Mouse (Mus musculus): ENCODE measurements at regions not wholly inside any gene's neighbourhood (a gene's known extent, or its start where the extent isn't known, plus 50 kb on each side); places are given as distances from the start of the nearest gene placed in this dataset.

DNA sequence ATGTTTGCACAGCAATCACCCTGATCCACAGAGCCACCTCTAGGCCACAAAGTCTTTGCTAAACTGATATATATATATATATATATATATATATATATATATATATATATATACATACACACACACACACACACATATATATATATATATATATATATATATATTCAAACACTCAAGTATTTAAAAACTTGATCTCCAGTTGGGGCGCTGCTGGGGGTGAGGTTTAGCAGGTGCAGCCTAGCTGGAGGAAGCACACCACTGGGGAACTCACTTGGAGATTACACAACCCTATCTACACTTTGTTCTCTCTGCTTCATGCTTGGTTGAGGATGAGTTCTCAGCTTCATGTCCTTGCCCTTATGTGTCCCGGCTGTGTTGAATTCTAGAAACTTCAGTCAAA is 153.6 kb upstream of the Sdk2 start:
- Histone ChIP-seq H3K27ac (ENCODE audit: insufficient read depth, low read depth, low read length) (no peak overlapping the region), H3K4me1 (ENCODE audit: control insufficient read depth, insufficient read depth, low read length) (no peaks in the 10 kb centered on the region), H3K4me3 (ENCODE audit: insufficient read depth, low read depth, low read length) (no peak overlapping the region), H3K27me3 (replicated peaks; ENCODE audit: control insufficient read depth, insufficient read depth, low read length) (no peaks in the 10 kb centered on the region), H3K36me3 (ENCODE audit: control insufficient read depth, insufficient read depth, low read length) (no peaks in the 10 kb centered on the region)
- 79% methylated on average over 2 of the region's 2 CpGs for WGBS
- peak; percentile 4 for DNase-seq
- no peak for TF ChIP-seq CTCF (conservative IDR thresholded peaks at IDR 0.05; ENCODE audit: insufficient read depth, insufficient read length, low read depth, low read length)
- no peak for TF ChIP-seq POLR2A (IDR thresholded peaks at IDR 0.05; ENCODE audit: low read depth, low read length)

GRCm38 (mm10) chr11:114218732-114219506 is 152.1 kb upstream of the Sdk2 start:
- Histone ChIP-seq H3K4me3 (ENCODE audit: insufficient read depth, low read depth, low read length) (no peak overlapping the region), H3K27ac (ENCODE audit: insufficient read depth, low read depth, low read length) (no peak overlapping the region), H3K27me3 (replicated peaks; ENCODE audit: control insufficient read depth, insufficient read depth, low read length) (no peaks in the 10 kb centered on the region), H3K36me3 (ENCODE audit: control insufficient read depth, insufficient read depth, low read length) (no peaks in the 10 kb centered on the region), H3K4me1 (ENCODE audit: control insufficient read depth, insufficient read depth, low read length) (no peaks in the 10 kb centered on the region)
- TF ChIP-seq CTCF (conservative IDR thresholded peaks at IDR 0.05; ENCODE audit: insufficient read depth, insufficient read length, low read depth, low read length) (no peak), POLR2A (IDR thresholded peaks at IDR 0.05; ENCODE audit: low read depth, low read length) (no peak)
- no peak for DNase-seq
- WGBS: 32% methylated on average over 9 of the region's 9 CpGs

- TF ChIP-seq POLR2A (IDR thresholded peaks at IDR 0.05; ENCODE audit: low read depth, low read length) (no peak), CTCF (conservative IDR thresholded peaks at IDR 0.05; ENCODE audit: insufficient read depth, insufficient read length, low read depth, low read length) (no peak)
- Histone ChIP-seq H3K27ac (ENCODE audit: insufficient read depth, low read depth, low read length) (no peak overlapping the region), H3K4me3 (ENCODE audit: insufficient read depth, low read depth, low read length) (no peak overlapping the region), H3K4me1 (ENCODE audit: control insufficient read depth, insufficient read depth, low read length) (no peaks in the 10 kb centered on the region), H3K27me3 (replicated peaks; ENCODE audit: control insufficient read depth, insufficient read depth, low read length) (no peaks in the 10 kb centered on the region), H3K36me3 (ENCODE audit: control insufficient read depth, insufficient read depth, low read length) (no peaks in the 10 kb centered on the region)
- WGBS: 8% methylated on average over 15 of the region's 15 CpGs
- no peak for DNase-seq
Observed at GRCm38 (mm10) chr11:114217245-114217757, 150.5 kb upstream of the Sdk2 start.

GRCm38 (mm10) chr11:114216493-114216892 is 149.6 kb upstream of the Sdk2 start:
- no peak for DNase-seq
- H3K4me1 ChIP-seq (ENCODE audit: control insufficient read depth, insufficient read depth, low read length): no peaks in the 10 kb centered on the region
- no peaks in the 10 kb centered on the region for H3K36me3 ChIP-seq (ENCODE audit: control insufficient read depth, insufficient read depth, low read length)
- no peaks in the 10 kb centered on the region for H3K27me3 ChIP-seq (replicated peaks; ENCODE audit: control insufficient read depth, insufficient read depth, low read length)
- H3K27ac ChIP-seq (ENCODE audit: insufficient read depth, low read depth, low read length): no peak overlapping the region
- no peak overlapping the region for H3K4me3 ChIP-seq (ENCODE audit: insufficient read depth, low read depth, low read length)
- WGBS: 14% methylated on average over 7 of the region's 7 CpGs
- TF ChIP-seq POLR2A (IDR thresholded peaks at IDR 0.05; ENCODE audit: low read depth, low read length) (no peak), CTCF (conservative IDR thresholded peaks at IDR 0.05; ENCODE audit: insufficient read depth, insufficient read length, low read depth, low read length) (no peak)

- H3K4me3 ChIP-seq (ENCODE audit: insufficient read depth, low read depth, low read length): no peak overlapping the region
- 73% methylated on average over 8 of the region's 8 CpGs for WGBS
- H3K27me3 ChIP-seq (replicated peaks; ENCODE audit: control insufficient read depth, insufficient read depth, low read length): no peaks in the 10 kb centered on the region
Observed at GRCm38 (mm10) chr11:114215256-114215655, 148.4 kb upstream of the Sdk2 start.

GRCm38 (mm10) chr11:114212136-114212535 is 145.3 kb upstream of the Sdk2 start:
- 75% methylated on average over 2 of the region's 2 CpGs for WGBS
- H3K4me1 ChIP-seq (ENCODE audit: control insufficient read depth, insufficient read depth, low read length): no peaks in the 10 kb centered on the region
- no peak for DNase-seq
- no peak overlapping the region for H3K4me3 ChIP-seq (ENCODE audit: insufficient read depth, low read depth, low read length)
- H3K27ac ChIP-seq (ENCODE audit: insufficient read depth, low read depth, low read length): no peak overlapping the region
- no peaks in the 10 kb centered on the region for H3K36me3 ChIP-seq (ENCODE audit: control insufficient read depth, insufficient read depth, low read length)
- no peak for TF ChIP-seq CTCF (conservative IDR thresholded peaks at IDR 0.05; ENCODE audit: insufficient read depth, insufficient read length, low read depth, low read length)
- no peaks in the 10 kb centered on the region for H3K27me3 ChIP-seq (replicated peaks; ENCODE audit: control insufficient read depth, insufficient read depth, low read length)

More at GRCm38 (mm10) chr11:114215256-114215655, 148.4 kb upstream of the Sdk2 start:
- DNase-seq: no peak
- Histone ChIP-seq H3K36me3 (ENCODE audit: control insufficient read depth, insufficient read depth, low read length) (no peaks in the 10 kb centered on the region), H3K27ac (ENCODE audit: insufficient read depth, low read depth, low read length) (no peak overlapping the region), H3K4me1 (ENCODE audit: control insufficient read depth, insufficient read depth, low read length) (no peaks in the 10 kb centered on the region)
- no peak for TF ChIP-seq POLR2A (IDR thresholded peaks at IDR 0.05; ENCODE audit: low read depth, low read length)

DNA sequence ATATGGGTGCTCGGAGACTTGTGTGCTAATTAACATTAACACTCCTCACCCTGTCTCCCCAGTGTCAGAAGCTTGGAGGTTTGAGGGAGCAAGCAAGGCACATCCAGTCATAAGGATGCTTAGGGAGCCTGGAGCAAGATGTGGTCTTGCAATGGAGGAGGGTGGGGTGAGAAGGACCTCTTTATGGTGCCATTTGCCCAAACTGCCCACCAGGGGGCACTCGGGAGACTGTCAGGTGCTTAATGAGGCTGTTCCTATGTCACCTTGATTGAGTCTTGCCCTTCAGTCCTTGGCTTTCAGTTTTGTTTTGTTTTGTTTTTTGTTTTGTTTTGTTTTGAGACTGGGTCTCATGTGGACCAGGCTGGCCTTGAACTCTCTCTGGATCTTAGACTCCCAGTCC is 138.3 kb upstream of the Sdk2 start:
- Histone ChIP-seq H3K4me3 (ENCODE audit: insufficient read depth, low read depth, low read length) (no peak overlapping the region), H3K27me3 (replicated peaks; ENCODE audit: control insufficient read depth, insufficient read depth, low read length) (no peaks in the 10 kb centered on the region), H3K4me1 (ENCODE audit: control insufficient read depth, insufficient read depth, low read length) (no peaks in the 10 kb centered on the region), H3K36me3 (ENCODE audit: control insufficient read depth, insufficient read depth, low read length) (no peaks in the 10 kb centered on the region), H3K27ac (ENCODE audit: insufficient read depth, low read depth, low read length) (no peak overlapping the region)
- peak; percentile 43 for DNase-seq
- WGBS: 46% methylated on average over 2 of the region's 2 CpGs
- TF ChIP-seq POLR2A (IDR thresholded peaks at IDR 0.05; ENCODE audit: low read depth, low read length): no peak
- peak; percentile 64 for TF ChIP-seq CTCF (conservative IDR thresholded peaks at IDR 0.05; ENCODE audit: insufficient read depth, insufficient read length, low read depth, low read length)

Measured in kidney, adult 2 months (tissue).